10 mouse cellular contexts compared by ENCODE assay signal in genomic region chr2:11682712-11683111, GRCm38 (mm10).
"Had no signal": no experiment of that assay in that cellular context is flagged by ENCODE, and none has a peak within 500 bp of the region (broad histone marks: within the 10 kb centered on the region; RNA-seq: fewer than 3 reads in every experiment).

No protein-coding gene starts in this region.

- DNase-seq: lung, adult 18-20 months; lung, embryonic 14.5 days; lung, postnatal 10 days; lung, postnatal 4 days; midbrain, embryonic 14.5 days; retina, postnatal 1 day; right cerebral cortex, postnatal 14 days; thymus, adult 2 months; thymus, postnatal 25 days; thymus, postnatal 4 days had no signal
